Mouse (Mus musculus) spleen, adult 2 months (tissue): ENCODE results near the gene Tmem218.

Experiments used
- CTCF ChIP-seq: fragments of 200-500 bp; IDR thresholded peaks from 2 replicates; pipeline ENCODE4 v1.5.1; 2011; ENCODE audit warnings: mild to moderate bottlenecking, inconsistent platforms; ENCODE audit not compliant: insufficient read depth, insufficient read length, insufficient replicate concordance; ENCODE audit errors: extremely low read depth
- POLR2A ChIP-seq: fragments of 200-500 bp; IDR thresholded peaks from 2 replicates; pipeline ENCODE4 v1.6.1; 2011; ENCODE audit warnings: low read depth, low read length, inconsistent platforms

DNA sequence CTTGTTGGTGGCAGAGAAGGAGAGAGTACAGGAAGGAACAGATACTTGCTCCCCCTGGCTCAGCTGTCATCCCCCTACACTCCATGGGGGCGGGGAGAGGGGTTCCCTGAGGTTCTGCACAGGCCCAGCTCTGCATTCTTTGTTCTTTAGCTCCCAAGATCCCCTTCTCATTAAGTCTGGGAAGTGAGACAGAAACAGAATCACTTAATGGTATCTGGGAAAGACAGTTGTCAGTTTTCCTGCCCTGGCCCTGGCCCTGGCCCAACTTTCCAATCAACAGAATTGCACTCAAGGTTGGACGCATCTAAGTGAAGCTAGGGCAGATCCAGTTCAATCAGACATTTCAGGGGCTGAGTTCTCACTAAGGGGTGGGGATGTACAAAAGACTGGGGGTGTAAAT is 24.8 kb upstream of the Tmem218 start:
- TF ChIP-seq POLR2A: no peak
- TF ChIP-seq CTCF: no peak
